Comparison of ENCODE assay signal across 25 mouse cellular contexts in genomic region chr4:89092153-89092552, GRCm38 (mm10). TPM values are rescaled to one million over a fixed set of nuclear protein-coding genes. Genes with fewer than 3 reads are reported as not detected.
DNase-seq lines count a peak whose midpoint lies in the region; ATAC-seq and TF ChIP-seq lines count a peak whose summit lies in the region.
"Had no signal": no experiment of that assay in that cellular context is flagged by ENCODE, and none has a peak within 500 bp of the region (broad histone marks: within the 10 kb centered on the region; RNA-seq: fewer than 3 reads in every experiment).

No protein-coding gene starts in this region.

- WGBS in thymus, adult 2 months, result 27% methylated on average over 5 of the region's 5 CpGs
- 87% methylated on average over 5 of the region's 5 CpGs for WGBS in hindbrain, embryonic 14.5 days

- H3K27ac ChIP-seq in thymus, adult 2 months (ENCODE audit: control insufficient read depth, insufficient read depth, low read length), result no peak overlapping the region
- no peak overlapping the region for H3K27ac ChIP-seq in hindbrain, embryonic 14.5 days
- H3K27ac ChIP-seq: forebrain, embryonic 10.5 days; forebrain, embryonic 13.5 days; heart, adult 2 months; heart, embryonic 10.5 days; heart, embryonic 13.5 days; hindbrain, embryonic 15.5 days had no signal

- H3K9ac ChIP-seq in hindbrain, embryonic 14.5 days, result no peak overlapping the region
- H3K9ac ChIP-seq: forebrain, embryonic 13.5 days; heart, embryonic 13.5 days; hindbrain, embryonic 15.5 days had no signal

- no peak overlapping the region for H3K4me2 ChIP-seq in hindbrain, embryonic 14.5 days (replicated peaks)
- H3K4me2 ChIP-seq: forebrain, embryonic 13.5 days; heart, embryonic 13.5 days; hindbrain, embryonic 15.5 days had no signal

- peaks cover 3% of the 10 kb centered on the region for H3K4me1 ChIP-seq in thymus, adult 2 months (replicated peaks; ENCODE audit: control insufficient read depth, insufficient read depth, low read length)
- no peaks in the 10 kb centered on the region for H3K4me1 ChIP-seq in hindbrain, embryonic 14.5 days (replicated peaks; ENCODE audit: control insufficient read depth, insufficient read depth, low read length)
- H3K4me1 ChIP-seq: forebrain, embryonic 10.5 days; forebrain, embryonic 13.5 days; heart, embryonic 10.5 days; heart, embryonic 13.5 days; hindbrain, embryonic 15.5 days had no signal

- DNase-seq in CD4-positive, CD25-positive, alpha-beta regulatory T cell, adult 2 months (ENCODE audit: low read depth, low spot score), result peak; percentile 1
- peak; percentile 18 for DNase-seq in thymus, postnatal 0 days (ENCODE audit: low spot score)
- no peak for DNase-seq in thymus, adult 2 months
- peak; percentile 77 for DNase-seq in 416B (ENCODE audit: low read depth)
- DNase-seq in hindbrain, embryonic 14.5 days (ENCODE audit: low spot score), result no peak
- no peak for DNase-seq in right cerebral cortex, postnatal 10 days (ENCODE audit: low spot score in 2 of 2)
- DNase-seq: adrenal gland, adult 8-10 months; adrenal gland, postnatal 36 days; B cell, adult 2 months; cerebellum, adult 18-20 months; cerebellum, adult 9-10 months; cerebellum, postnatal 14 days; gastrocnemius, postnatal 10 days; gastrocnemius, postnatal 36 days; heart, adult 2 months; heart, postnatal 14 days; heart, postnatal 4 days had no signal

- no peak for TF ChIP-seq POLR2A in thymus, adult 2 months (IDR thresholded peaks at IDR 0.05; ENCODE audit: control insufficient read depth, extremely low read depth, insufficient read depth, low read length, poor library complexity)

- no peak for TF ChIP-seq CTCF in thymus, adult 2 months (IDR thresholded peaks at IDR 0.05; ENCODE audit: borderline replicate concordance, control insufficient read depth, extremely low read depth, insufficient read depth, low read length, poor library complexity)

- no peak for ATAC-seq in CD4-positive, CD25-positive, alpha-beta regulatory T cell, adult 4 months
- ATAC-seq in megakaryocyte, adult 5-6 weeks (ENCODE audit: poor library complexity, severe bottlenecking), result peak; percentile 33; the same call in 1 of the 2 replicates
- no peak for ATAC-seq in hindbrain, embryonic 14.5 days (ENCODE audit: low FRiP score)
- ATAC-seq: forebrain, embryonic 13.5 days; forebrain, embryonic 16.5 days had no signal

- no peak overlapping the region for H3K4me3 ChIP-seq in thymus, adult 2 months (ENCODE audit: control insufficient read depth, insufficient read depth, low read length)
- H3K4me3 ChIP-seq in hindbrain, embryonic 14.5 days (replicated peaks; ENCODE audit: low read length), result no peak overlapping the region
- H3K4me3 ChIP-seq: forebrain, embryonic 10.5 days; forebrain, embryonic 13.5 days; heart, adult 2 months; heart, embryonic 10.5 days; heart, embryonic 13.5 days; hindbrain, embryonic 15.5 days had no signal

- no peaks in the 10 kb centered on the region for H3K9me3 ChIP-seq in hindbrain, embryonic 14.5 days (ENCODE audit: control insufficient read depth, low read length)
- H3K9me3 ChIP-seq: forebrain, embryonic 10.5 days; forebrain, embryonic 13.5 days; heart, embryonic 10.5 days; heart, embryonic 13.5 days; hindbrain, embryonic 15.5 days had no signal

- no peaks in the 10 kb centered on the region for H3K36me3 ChIP-seq in thymus, adult 2 months (ENCODE audit: control insufficient read depth, insufficient read depth, low read length)
- H3K36me3 ChIP-seq in hindbrain, embryonic 14.5 days (replicated peaks; ENCODE audit: control insufficient read depth, insufficient read depth), result no peaks in the 10 kb centered on the region
- H3K36me3 ChIP-seq: forebrain, embryonic 10.5 days; heart, embryonic 10.5 days; heart, embryonic 13.5 days; hindbrain, embryonic 15.5 days had no signal

- H3K27me3 ChIP-seq in thymus, adult 2 months (ENCODE audit: control insufficient read depth, insufficient read depth, low read length), result no peaks in the 10 kb centered on the region
- H3K27me3 ChIP-seq in hindbrain, embryonic 14.5 days (ENCODE audit: control insufficient read depth, insufficient read depth, low read length), result no peaks in the 10 kb centered on the region
- H3K27me3 ChIP-seq: forebrain, embryonic 13.5 days; heart, embryonic 13.5 days; hindbrain, embryonic 15.5 days had no signal

RNA-seq across cellular contexts. Expression of gene Mtap, which starts 44.8 kb away (rescaled TPM):
- 10 to 100 TPM; 30.9 to 35.6 TPM for polyA plus RNA-seq in CD4-positive, CD25-positive, alpha-beta regulatory T cell, adult 4 months (2017; shearing (Covaris generic))
- polyA plus RNA-seq in thymus, postnatal 0 days (2015; fragmentation: Nextera tagmentation; extraction: Ambion mirVana), result 56.8 and 59.0 TPM in 2 replicates
- 6.7 and 7.0 TPM in 2 replicates for polyA plus RNA-seq in thymus, adult 2 months (2012; rRNA removed)
- total RNA-seq in megakaryocyte, adult 5-6 weeks (2015), result 17.6 and 21.3 TPM in 2 replicates
- total RNA-seq in megakaryocyte, adult 5-6 weeks (2017), result 16.7 and 18.2 TPM in 2 replicates
- polyA plus RNA-seq in hindbrain, embryonic 14.5 days (2014; fragmentation: Nextera tagmentation; extraction: Ambion mirVana), result 29.1 and 30.7 TPM in 2 replicates

Comparison
In these comparisons a context has a peak if more than half of its experiments do, and no peak if none do; other contexts are left out.
1. DNase-seq: peak in CD4-positive, CD25-positive, alpha-beta regulatory T cell, adult 2 months (single experiment), thymus, postnatal 0 days (single experiment) and 416B (single experiment); none in thymus, adult 2 months (single experiment), hindbrain, embryonic 14.5 days (single experiment) and right cerebral cortex, postnatal 10 days (0 of 2).